Mouse (Mus musculus): ENCODE data around the gene Col4a2. TPM values are rescaled to one million over a fixed set of nuclear protein-coding genes. Genes with fewer than 3 reads are reported as not detected.

Gene Col4a2
- total RNA-seq, 2 experiments from 2014 or later: 86.4 to 93.6 TPM

DNA sequence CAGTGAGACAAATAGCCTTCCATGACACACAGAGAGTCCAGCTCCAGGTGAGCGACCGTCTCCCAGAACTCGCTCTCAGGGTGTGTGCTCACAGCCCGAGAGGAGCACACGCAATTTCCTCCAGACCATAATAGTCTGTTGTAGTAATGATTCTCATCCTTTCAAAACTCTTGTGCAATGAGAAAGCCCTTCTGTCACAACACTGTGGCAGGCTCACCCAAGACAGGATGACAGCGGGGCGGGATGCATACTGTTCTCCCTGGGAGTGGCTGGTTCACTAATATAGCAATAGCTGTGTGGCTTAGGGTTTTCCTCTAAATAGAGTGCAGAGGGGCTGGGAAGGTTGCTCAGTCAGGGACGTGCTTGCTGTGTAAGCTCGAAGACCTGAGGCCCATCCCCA lies 91.2 kb downstream of the Col4a2 start:
- DNase-seq (ENCODE audit: low spot score in 2 of 2): no peak

DNA sequence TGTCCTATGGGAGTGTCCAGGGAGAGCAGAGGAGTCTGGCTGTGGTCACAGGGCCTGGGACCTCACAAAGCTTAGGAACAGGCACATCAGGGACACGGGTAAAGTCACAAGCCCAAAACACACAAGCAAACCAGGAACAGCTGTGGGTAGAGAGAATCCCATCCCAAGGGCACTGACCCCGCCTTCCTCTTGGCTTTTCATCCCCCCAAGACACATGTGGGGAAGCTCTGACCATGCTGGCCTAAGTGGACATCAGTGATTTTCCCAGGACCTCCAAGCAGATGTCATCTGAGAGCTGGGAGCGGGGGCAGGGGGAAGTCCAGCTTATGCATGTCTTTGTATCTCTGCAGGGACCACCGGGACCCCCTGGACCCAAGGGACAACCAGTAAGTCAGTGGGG lies 92.0 kb downstream of the Col4a2 start:
- no peak for DNase-seq (ENCODE audit: low spot score in 2 of 2)

GRCm38 (mm10) chr8:11405722-11406481 lies 93.3 kb downstream of the Col4a2 start:
- peak; percentile 76 to 79 for DNase-seq (ENCODE audit: low spot score in 2 of 2)

GRCm38 (mm10) chr8:11411504-11412124 lies 99.0 kb downstream of the Col4a2 start:
- DNase-seq (ENCODE audit: low spot score in 2 of 2): no peak

DNA sequence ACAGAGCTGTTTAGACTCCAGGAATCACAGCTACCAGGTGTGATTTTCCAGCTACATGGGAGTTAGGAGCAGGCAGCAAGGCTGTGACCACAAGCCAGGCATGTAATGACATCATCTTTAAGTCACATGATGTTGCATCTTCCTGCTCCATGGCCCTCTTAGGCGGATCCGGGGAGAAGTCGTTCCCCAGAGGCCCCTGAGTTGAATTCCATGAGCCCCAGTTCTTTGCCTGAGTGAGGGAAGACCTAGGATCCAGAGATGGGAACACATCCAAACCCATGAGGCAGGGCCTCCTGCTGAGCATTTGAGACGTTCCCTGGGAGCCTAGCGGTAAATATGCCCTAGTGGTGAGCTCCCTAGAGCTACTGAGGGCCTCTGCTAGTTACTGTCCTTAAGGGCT lies 99.8 kb downstream of the Col4a2 start:
- DNase-seq (ENCODE audit: low spot score in 2 of 2): no peak

- DNase-seq (ENCODE audit: low spot score in 2 of 2): peak in 1 of 2 experiments; percentile 47
Observed at GRCm38 (mm10) chr8:11414304-11414703, 101.7 kb downstream of the Col4a2 start.

- no peak for DNase-seq (ENCODE audit: low spot score in 2 of 2)
Observed at GRCm38 (mm10) chr8:11415089-11415488, 102.5 kb downstream of the Col4a2 start.

GRCm38 (mm10) chr8:11417762-11418161 lies 105.2 kb downstream of the Col4a2 start:
- peak in 1 of 2 experiments; percentile 56 for DNase-seq (ENCODE audit: low spot score in 2 of 2)

DNA sequence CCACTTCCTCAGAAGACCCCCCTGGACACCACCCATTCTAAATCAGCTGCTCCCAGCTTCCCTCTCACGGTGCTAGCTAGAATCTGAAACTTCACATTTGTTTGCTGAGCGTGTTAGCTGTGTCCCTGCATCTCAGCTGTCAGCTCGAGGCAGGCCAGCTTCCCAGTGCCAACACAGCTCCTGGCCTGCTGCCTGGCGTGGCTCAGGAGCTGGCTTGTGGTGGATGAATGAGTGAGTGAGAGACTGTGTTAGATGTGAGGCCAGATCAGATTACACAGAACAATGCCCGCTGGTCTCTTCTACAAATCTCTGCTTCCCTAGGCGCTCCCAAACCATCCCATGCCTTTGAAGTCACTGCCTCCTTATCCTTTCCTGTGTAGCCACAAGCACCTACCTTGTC lies 106.6 kb downstream of the Col4a2 start:
- peak; percentile 84 to 89 for DNase-seq (ENCODE audit: low spot score in 2 of 2)

GRCm38 (mm10) chr8:11419645-11420044 lies 107.0 kb downstream of the Col4a2 start:
- peak; percentile 67 to 70 for DNase-seq (ENCODE audit: low spot score in 2 of 2)

DNA sequence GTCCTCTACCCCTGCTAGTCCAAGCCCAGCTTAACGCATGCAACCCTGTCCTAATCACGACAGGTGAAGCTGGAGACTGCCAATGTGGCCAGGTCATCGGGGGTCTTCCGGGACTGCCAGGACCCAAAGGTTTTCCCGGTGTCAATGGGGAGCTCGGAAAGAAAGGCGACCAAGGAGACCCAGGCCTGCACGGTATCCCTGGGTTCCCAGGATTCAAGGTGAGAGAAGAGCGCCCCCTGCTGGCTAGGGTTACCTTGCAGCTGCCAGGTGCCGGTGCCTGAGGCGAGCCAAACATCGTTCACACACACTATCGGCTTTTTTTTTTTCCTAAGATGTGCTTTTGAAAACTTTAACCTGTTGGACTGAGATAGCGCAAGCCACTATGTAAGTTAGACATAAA lies 108.5 kb downstream of the Col4a2 start:
- DNase-seq (ENCODE audit: low spot score in 2 of 2): peak; percentile 58 to 70

GRCm38 (mm10) chr8:11421968-11422367 lies 109.4 kb downstream of the Col4a2 start:
- DNase-seq (ENCODE audit: low spot score in 2 of 2): no peak

GRCm38 (mm10) chr8:11423091-11423490 lies 110.5 kb downstream of the Col4a2 start:
- no peak for DNase-seq (ENCODE audit: low spot score in 2 of 2)

- no peak for DNase-seq (ENCODE audit: low spot score in 2 of 2)
Observed at GRCm38 (mm10) chr8:11430688-11431087, 118.1 kb downstream of the Col4a2 start.

DNA sequence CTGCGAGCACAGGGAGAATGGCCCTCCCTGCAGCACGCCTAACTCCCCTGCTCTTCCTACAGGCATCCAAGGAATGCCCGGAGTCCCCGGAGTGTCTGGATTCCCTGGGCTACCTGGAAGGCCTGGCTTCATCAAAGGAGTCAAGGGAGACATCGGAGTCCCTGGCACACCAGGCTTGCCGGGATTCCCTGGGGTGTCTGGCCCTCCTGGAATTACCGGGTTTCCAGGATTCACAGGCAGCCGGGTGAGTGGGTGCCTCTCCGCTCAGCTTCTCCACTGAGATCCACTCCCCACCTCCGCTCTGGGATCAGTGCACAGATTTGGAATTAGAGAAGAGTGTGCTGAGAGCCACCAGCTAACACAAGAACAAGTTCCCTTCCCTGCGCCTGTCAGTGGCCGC lies 125.3 kb downstream of the Col4a2 start:
- DNase-seq (ENCODE audit: low spot score in 2 of 2): no peak

DNA sequence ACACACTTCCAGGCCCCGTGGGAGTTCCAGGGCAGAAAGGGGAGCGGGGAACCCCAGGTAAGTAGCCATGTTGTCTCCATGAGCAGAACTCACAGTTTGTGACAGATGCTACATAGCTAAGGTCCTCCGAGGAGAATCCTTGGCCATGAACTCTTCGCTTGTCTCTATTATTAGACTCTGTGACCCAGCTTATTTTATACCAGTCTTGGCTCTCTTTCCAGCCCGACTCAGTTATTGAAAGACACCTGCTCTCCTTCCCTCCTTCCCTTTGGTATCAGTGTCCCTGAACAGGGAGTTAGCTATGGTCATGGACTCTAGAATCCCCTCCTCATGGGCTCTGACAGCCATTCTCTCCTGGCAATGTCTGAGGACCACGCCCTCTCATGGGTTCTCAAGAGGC lies 128.7 kb downstream of the Col4a2 start:
- no peak for DNase-seq (ENCODE audit: low spot score in 2 of 2)

GRCm38 (mm10) chr8:11443611-11444010 lies 131.0 kb downstream of the Col4a2 start:
- no peak for DNase-seq (ENCODE audit: low spot score in 2 of 2)

GRCm38 (mm10) chr8:11444216-11444615 lies 131.6 kb downstream of the Col4a2 start:
- DNase-seq (ENCODE audit: low spot score in 2 of 2): no peak

DNA sequence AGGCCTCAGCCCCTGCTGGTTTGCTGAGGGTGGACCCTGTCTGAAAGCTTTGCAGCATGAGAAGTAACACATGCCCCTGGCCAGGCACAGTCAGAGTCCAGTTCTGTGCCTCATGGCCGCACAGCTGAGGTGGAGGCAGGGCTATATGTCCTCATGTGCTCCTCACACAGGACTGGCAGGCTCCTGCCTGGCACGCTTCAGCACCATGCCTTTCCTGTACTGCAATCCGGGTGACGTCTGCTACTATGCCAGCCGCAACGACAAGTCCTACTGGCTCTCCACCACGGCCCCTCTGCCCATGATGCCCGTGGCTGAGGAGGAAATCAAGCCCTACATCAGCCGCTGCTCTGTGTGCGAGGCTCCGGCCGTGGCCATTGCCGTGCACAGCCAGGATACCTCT lies 133.2 kb downstream of the Col4a2 start:
- no peak for DNase-seq (ENCODE audit: low spot score in 2 of 2)

DNA sequence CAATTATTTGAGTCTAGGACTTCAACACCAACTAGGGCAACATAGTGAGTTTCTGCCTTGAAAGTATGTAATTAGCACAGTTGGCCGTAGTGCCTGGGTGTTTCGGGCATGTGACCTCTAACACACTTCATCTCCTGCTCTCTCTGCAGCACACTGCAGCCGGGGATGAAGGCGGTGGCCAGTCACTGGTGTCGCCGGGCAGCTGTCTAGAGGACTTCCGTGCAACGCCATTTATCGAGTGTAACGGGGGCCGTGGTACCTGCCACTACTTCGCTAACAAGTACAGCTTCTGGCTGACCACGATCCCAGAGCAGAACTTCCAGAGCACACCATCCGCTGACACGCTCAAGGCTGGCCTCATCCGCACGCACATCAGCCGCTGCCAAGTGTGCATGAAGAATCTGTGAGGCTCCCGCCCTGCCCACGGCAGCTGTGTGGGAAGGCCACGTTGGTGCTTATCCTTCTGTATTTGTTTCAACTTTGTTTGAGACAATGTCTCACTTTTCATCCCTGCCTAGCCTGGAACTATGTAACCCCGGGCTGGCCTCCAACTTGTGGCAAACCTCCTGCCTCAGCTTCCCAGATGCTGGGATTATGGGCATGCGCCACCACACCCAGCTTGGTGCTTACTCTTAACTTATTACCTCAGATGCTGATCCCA lies 135.4 kb downstream of the Col4a2 start:
- no peak for DNase-seq (ENCODE audit: low spot score in 2 of 2)

DNA sequence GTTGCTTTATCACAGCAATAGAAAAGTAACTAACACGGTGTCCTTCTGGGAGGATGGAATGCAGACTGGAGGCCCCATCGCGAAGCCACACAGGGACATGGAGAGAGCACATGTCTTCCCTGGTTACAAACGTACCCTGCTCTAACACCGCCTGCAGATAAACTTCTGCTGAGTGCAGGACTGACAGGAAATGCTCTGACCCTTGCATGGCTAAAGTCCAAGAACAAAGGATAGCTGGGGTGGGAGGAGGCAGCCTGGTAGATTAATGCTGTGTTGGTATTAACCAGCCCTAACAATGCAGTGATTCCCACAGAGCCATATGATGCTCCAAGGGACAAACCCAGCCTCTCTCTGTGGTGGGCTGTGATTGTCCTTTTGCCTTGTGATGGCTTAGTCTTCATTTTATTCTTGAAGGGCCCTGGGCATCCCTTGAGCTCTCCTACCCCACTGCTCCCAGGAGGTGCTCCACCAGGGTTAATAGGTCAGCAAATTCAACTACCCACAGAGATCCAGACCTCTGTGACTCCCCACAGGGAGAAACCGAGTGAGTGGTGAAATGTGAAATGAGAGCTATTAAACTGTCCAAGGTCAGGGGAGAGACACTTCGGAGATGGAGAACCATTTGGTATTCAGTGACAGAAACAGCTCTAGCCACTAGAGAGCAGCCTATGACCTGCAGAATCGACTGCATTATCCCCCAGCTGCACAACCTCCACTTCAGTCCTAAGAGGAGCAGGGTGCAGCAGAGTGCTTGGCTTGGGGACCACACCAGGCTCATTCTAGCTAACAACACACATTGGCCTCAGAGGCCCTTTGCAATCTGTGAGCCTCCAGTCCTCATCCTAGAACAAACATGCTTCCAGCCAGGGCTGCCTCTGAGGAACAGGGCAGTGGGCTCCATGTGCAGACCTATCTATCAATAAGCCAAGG lies 137.8 kb downstream of the Col4a2 start:
- peak; percentile 37 to 52 for DNase-seq (ENCODE audit: low spot score in 2 of 2)

Data from layer of hippocampus, postnatal 10 days (tissue).